Mouse (Mus musculus) CD4-positive naive resting alpha-beta T cell, adult 57 days (primary cell): ENCODE results near the gene 1700074P13Rik. TPM values are rescaled to one million over a fixed set of nuclear protein-coding genes. Genes with fewer than 3 reads are reported as not detected.

ENCODE experiments used
- total RNA-seq: library from RNA; stranded (reverse); gene quantifications from one replicate; pipeline ENCODE4 v1.2.4, GENCODE M21; 2023

The 1700074P13Rik gene
- total RNA-seq, result not detected

DNA sequence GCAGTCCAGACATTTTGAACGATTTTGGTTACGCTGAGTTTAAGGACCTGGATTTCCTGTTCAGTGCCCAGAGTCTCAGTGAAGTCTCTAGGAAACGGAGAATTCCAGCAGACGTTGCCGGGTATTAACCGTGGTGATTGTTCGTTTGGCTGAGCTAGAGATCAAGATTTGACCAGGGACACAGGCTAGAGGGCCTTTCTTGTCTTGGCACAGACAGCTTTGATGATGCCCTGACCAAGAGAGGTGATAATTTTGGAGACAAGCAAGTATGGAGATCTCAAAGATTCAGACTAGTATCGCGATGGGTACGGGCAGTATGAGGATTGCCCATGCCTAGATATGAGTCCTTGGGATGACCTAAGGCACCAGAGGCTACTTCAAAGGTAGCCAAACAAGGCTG lies at the start of gene 1700074P13Rik:
TSS of gene 1700074P13Rik (minus strand) at position 101 of the 400 bp plus-strand sequence.

DNA sequence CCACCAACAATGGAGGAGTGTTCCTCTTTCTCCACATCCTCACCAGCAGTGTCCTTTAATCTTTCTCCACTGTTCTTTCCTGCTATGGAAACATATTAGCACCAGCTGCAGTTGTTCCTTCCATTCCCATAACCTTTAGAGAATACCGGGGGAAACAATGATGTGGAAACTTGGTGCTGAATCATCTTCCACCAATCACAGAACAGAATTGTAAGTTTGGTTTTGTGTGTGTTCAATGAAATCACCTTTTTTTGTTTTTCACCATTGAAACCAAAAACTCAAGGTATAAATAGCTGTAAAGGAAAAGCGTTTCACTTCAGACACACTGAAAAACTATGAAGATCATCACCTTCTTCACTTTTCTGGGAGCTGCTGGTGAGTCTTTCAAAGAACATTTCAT lies 24.1 kb upstream of the 1700074P13Rik start, which contains the start of gene 1810009J06Rik:
TSS of gene 1810009J06Rik (plus strand) at position 301 of the 400 bp plus-strand sequence.

DNA sequence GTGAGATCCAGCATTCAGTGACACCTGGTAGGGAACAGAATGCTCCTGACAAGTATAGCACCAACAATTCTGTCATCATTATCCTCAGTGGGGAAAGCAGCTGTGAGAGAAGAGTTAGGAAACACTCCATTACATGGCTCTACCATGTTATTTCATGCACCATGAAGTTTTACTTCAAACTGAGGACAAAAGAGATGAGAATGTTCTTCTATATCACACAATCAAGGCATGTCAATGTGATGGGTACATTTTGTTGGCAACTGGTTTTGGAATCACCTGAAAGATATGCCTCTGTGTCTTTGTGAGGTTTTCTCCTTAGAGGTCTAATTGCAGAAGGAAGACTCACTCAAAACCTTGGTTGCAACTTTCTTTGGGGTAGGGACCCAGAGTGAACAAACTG lies 11.4 kb upstream of the 1700074P13Rik start, which contains the start of gene Gm4744:
TSS of gene Gm4744 (minus strand) at position 101 of the 400 bp plus-strand sequence.

DNA sequence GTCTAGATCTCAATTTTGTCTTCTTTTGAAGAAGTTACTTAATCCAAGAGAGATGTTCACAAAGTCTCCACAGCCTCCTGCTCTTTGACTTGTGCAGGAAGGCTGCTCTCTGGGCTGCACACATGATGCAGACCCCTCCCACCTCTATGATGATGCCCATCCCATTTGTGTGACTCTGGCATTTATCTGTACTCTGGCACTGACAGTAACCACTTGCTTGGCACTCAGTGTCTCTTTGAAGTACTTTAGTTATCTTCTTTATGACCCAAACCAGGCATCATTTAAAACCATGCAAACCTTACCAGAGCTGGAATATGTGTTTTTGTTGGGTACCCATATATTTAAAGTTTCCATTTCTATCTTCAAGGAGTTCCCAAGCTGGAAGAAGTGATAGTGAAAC lies 40.1 kb downstream of the 1700074P13Rik start, which contains the start of gene Prss58:
TSS of gene Prss58 (minus strand) at position 101 of the 400 bp plus-strand sequence.

DNA sequence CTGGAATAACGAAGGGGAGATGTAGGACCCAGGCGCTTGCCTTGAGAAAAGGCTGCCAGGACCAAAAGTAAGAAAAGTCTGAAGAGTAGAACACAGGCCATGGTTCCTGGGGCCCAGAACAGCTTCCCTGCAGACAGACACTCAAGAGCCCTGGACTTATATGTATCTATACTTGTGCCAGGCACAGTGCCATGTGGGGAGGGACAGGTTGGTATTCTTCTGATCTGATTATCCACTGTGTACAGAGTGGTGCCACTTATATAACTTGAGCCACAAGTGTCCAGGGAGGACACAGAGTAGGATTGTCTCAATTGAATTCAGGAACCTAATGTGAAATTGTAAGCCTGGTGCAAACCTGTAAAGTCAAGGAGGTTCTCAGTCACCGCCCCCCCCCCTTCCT lies 53.0 kb downstream of the 1700074P13Rik start, which contains the start of gene Moxd2:
TSS of gene Moxd2 (minus strand) at position 101 of the 400 bp plus-strand sequence.

Other genes starting within 250 kb of the 1700074P13Rik start
- not detected for gene Moxd2, start 53.1 kb downstream of the 1700074P13Rik start, total RNA-seq
- not detected for gene Prss58, start 40.2 kb downstream of the 1700074P13Rik start, total RNA-seq
- not detected for gene Gm4744, start 11.3 kb upstream of the 1700074P13Rik start, total RNA-seq
- not detected for gene 1810009J06Rik, start 24.2 kb upstream of the 1700074P13Rik start, total RNA-seq
- gene Gm2663, start 58.9 kb upstream of the 1700074P13Rik start, total RNA-seq, result not detected
- gene 2210010C04Rik, start 95.0 kb upstream of the 1700074P13Rik start, total RNA-seq, result 0.35 TPM